Mouse (Mus musculus) forebrain, embryonic 16.5 days (tissue): ENCODE measurements around the gene Cyp4a10. TPM values are rescaled to one million over a fixed set of nuclear protein-coding genes. Genes with fewer than 3 reads are reported as not detected.
"Not testable (repeated sequence)": the region's sequence is repeated elsewhere in the genome, so short reads cannot be mapped to it uniquely, and the experiment has no call there.

ENCODE experiments used
- ATAC-seq: fragments of 200-750 bp; cut with Nextera tagmentation; 2 replicates; pipeline ENCODE4 v1.8.0; 2017; ENCODE audit warnings: mild to moderate bottlenecking, moderate library complexity
- H3K27ac ChIP-seq: fragments of 300-500 bp; sonication (generic); 2 replicates; pipeline ENCODE4 v1.5.1; 2014; ENCODE audit warnings: low read length, control low read depth
- H3K27me3 ChIP-seq: fragments of 300-500 bp; sonication (generic); replicated peaks from 2 replicates; pipeline ENCODE4 v1.6.1; 2014; ENCODE audit warnings: low read length; ENCODE audit not compliant: control insufficient read depth, insufficient read depth
- H3K36me3 ChIP-seq: fragments of 300-500 bp; sonication (generic); 2 replicates; pipeline ENCODE4 v1.6.1; 2014; ENCODE audit not compliant: control insufficient read depth, insufficient read depth
- H3K4me1 ChIP-seq: fragments of 300-500 bp; sonication (generic); replicated peaks from 2 replicates; pipeline ENCODE4 v1.6.1; 2014; ENCODE audit warnings: low read length; ENCODE audit not compliant: control insufficient read depth, insufficient read depth
- H3K4me2 ChIP-seq: fragments of 300-500 bp; sonication (generic); 2 replicates; pipeline ENCODE4 v1.6.1; 2014; ENCODE audit warnings: mild to moderate bottlenecking, low read length, control low read depth
- H3K4me3 ChIP-seq: fragments of 300-500 bp; sonication (generic); replicated peaks from 2 replicates; pipeline ENCODE4 v1.5.1; 2014; ENCODE audit warnings: mild to moderate bottlenecking, low read length, control low read depth
- H3K9ac ChIP-seq: fragments of 300-500 bp; sonication (generic); replicated peaks from 2 replicates; pipeline ENCODE4 v1.6.1; 2014; ENCODE audit warnings: low read depth, low read length, control low read depth
- H3K9me3 ChIP-seq: fragments of 300-500 bp; sonication (generic); 2 replicates; pipeline ENCODE4 v1.6.1; 2016; ENCODE audit warnings: low read length; ENCODE audit not compliant: control insufficient read depth
- WGBS: fragments of 180-500 bp; shearing (Covaris S2); extraction: QIAGEN DNeasy Blood & Tissue Kit; methylation state at CpG from one replicate; pipeline ENCODE4 v1.1.7; 2014; 5-methylcytosine and 5-hydroxymethylcytosine counted together
- polyA plus RNA-seq: library from polyadenylated mRNA; unstranded; fragments of >200 nt; fragmentation: Nextera tagmentation; extraction: Ambion mirVana; gene quantifications from 2 replicates; pipeline ENCODE4 v1.2.1, GENCODE M21; 2015

Cyp4a10 gene
- polyA plus RNA-seq, 1 experiment from 2014 or later = not detected

DNA sequence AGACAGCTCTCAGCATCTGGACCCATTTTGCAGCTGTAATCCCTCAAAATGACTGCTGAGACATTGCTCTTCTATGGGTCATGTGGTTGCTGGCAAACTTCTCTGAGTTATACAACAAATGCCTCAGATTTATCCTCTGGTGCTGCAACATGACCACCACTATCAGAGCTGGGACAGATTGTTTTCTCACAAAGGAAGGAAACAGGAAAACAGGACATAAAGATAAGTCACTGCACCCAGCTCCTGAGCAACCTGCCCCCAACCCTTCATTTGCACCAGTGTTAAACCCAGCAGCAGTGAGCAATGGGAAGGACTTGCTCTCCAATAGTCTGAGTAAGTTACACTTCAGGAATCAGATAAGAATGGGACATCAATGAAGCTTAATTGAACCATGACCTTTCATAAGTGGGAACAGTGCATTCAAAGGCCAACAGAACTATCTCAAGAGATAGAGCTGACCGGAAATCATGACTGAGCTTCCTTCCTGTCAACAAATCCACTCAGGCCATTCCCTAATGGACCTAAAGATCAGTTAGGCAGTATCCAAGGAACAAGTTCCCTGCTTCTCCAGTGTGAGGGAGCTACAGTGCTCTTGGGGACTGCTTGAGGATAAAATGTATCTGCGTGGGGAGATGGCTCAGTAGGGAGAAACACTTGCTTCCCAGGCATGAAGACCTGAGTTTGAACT, 28.2 kb downstream of the Cyp4a10 start:
- no peak overlapping the region for H3K27ac ChIP-seq
- no peak overlapping the region for H3K4me2 ChIP-seq
- 90% methylated on average over 2 of the region's 2 CpGs for WGBS
- no peaks in the 10 kb centered on the region for H3K9me3 ChIP-seq
- ATAC-seq = no peak
- H3K4me3 ChIP-seq = no peak overlapping the region
- H3K4me1 ChIP-seq = no peaks in the 10 kb centered on the region
- no peaks in the 10 kb centered on the region for H3K27me3 ChIP-seq
- H3K9ac ChIP-seq = no peak overlapping the region
- H3K36me3 ChIP-seq = no peaks in the 10 kb centered on the region

DNA sequence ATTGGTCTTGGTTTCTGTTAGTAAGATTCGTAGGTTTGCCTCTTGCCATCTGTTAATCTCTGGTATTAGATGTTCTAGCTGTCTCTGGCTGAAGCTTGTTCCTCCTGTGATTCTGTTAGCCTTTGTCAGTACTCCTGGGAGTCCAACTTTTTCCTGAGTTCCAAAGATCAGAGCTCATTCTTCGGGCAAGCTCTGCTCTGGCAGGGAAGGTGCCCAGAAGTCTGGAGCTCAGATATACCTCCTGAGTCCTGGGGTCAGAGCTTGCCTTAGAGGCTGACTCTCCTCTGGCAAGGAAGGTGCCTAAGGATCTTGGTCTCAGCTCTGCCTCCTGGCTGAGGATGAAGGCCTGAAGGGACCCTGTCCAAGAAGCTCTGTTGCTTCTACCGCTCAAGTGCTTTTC, 34.7 kb downstream of the Cyp4a10 start:
- H3K9me3 ChIP-seq = no peaks in the 10 kb centered on the region
- no peak overlapping the region for H3K9ac ChIP-seq
- H3K36me3 ChIP-seq = no peaks in the 10 kb centered on the region
- H3K27ac ChIP-seq = no peak overlapping the region
- 88% methylated on average over 3 of the region's 3 CpGs for WGBS
- H3K4me1 ChIP-seq = no peaks in the 10 kb centered on the region
- H3K4me2 ChIP-seq = no peak overlapping the region
- H3K27me3 ChIP-seq = no peaks in the 10 kb centered on the region
- ATAC-seq = no peak
- H3K4me3 ChIP-seq = no peak overlapping the region

DNA sequence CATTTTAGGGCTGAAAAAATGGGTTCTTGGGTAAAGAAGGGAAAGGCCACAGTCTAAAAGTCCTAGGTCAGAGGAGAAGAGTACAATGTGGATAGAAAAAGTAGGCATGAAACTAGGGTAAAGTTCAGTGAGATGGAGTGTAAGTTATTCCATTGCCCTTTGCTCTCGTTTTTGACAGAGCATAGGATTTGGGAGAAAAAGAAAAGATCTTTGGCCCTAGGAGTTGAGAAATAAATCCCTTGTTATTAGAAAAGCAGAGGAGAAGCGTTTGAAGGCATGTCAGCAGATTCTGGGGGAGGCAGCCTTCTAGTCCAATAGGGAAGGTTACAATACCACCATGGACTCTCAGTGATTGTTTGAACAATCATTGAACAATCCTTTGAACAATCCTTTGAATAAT, 37.4 kb downstream of the Cyp4a10 start:
- whole genome bisulfite sequencing = 67% methylated on average over 2 of the region's 2 CpGs
- H3K9ac ChIP-seq = no peak overlapping the region
- no peak overlapping the region for H3K4me3 ChIP-seq
- H3K36me3 ChIP-seq = no peaks in the 10 kb centered on the region
- no peak overlapping the region for H3K4me2 ChIP-seq
- no peaks in the 10 kb centered on the region for H3K27me3 ChIP-seq
- ATAC-seq = no peak
- H3K4me1 ChIP-seq = no peaks in the 10 kb centered on the region
- no peaks in the 10 kb centered on the region for H3K9me3 ChIP-seq
- H3K27ac ChIP-seq = no peak overlapping the region

DNA sequence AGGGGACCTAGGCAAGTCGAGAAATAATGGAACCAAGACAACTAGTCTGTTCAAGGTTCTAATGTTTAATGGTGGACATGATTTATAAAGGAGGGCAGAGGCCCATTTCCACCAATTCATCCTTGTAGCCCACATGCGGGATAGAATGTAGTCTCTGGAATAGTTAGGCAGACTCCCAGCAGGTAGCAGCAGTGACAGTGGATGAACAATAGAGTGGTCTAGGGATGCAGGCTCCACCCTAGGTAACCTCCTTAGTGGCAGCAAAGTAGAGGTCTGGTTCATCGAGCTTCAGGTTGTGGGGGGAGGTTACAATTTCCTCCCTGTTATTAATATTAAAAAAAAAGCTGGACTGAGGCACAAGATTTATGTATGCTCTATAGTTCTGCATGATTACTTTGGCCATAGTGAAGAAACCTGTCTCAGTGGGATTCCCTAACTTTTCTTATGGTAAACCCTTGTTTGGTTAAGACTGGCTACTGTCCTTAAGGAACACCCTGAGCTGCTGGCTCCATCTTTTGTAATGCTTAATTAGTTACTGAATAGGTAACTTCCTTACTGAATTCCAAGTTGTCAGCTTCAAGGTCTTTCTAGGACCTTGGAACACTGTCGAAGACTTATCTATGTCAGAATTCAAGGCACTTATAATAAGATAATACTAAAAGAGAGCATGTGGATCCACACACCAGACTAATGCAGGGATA, 39.9 kb downstream of the Cyp4a10 start:
- no peak overlapping the region for H3K9ac ChIP-seq
- no peak overlapping the region for H3K4me3 ChIP-seq
- no peak for ATAC-seq
- no peaks in the 10 kb centered on the region for H3K27me3 ChIP-seq
- H3K36me3 ChIP-seq = no peaks in the 10 kb centered on the region
- H3K9me3 ChIP-seq = no peaks in the 10 kb centered on the region
- H3K4me1 ChIP-seq = no peaks in the 10 kb centered on the region
- no peak overlapping the region for H3K27ac ChIP-seq
- 53% methylated on average over 4 of the region's 4 CpGs for WGBS
- no peak overlapping the region for H3K4me2 ChIP-seq

DNA sequence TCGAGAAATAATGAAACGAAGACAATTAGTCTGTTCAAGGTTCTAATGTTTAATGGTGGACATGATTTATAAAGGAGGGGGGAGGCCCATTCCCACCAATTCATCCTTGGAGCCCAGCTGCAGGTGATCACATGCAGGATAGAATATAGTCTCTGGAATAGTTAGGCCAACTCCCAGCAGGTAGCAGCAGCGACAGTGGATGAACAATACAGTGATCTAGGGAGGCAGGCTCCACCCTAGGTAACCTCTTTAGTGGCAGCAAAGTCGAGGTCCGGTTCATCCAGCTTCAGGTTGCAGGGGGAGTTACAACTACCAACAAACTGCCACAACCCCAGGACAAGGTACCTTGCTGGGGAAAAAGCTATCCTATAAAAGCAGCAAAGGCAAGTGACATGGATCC, 43.2 kb downstream of the Cyp4a10 start:
- H3K9ac ChIP-seq = not testable (repeated sequence)

DNA sequence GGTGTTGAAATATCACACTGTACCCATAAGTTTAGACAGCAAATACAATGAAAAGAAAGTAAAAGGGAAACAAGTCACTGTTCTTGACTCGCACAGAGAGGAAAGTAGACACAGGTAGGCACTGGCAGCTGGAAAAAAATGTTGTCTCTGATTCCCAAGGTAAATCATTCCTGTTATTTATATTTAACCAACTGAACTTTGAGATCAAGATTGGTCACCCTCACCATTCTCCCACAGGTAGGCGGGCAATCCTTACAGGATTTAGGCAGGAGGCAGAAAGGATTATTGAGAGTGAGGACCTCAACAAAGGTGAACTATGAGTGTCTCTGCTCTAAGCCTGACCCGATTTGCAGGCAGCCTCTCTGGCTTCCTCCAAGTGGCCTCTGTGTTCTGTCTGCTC, 45.3 kb downstream of the Cyp4a10 start, which contains the start of gene Cyp4a31:
Gene Cyp4a31 (plus strand): TSS at position 249 of the 400 bp plus-strand sequence.
- H3K4me3 ChIP-seq = no peak within 1 kb of the TSS
- H3K27me3 ChIP-seq = no peaks in the 10 kb centered on the region
- H3K4me2 ChIP-seq = no peak within 1 kb of the TSS
- no peaks in the 10 kb centered on the region for H3K9me3 ChIP-seq
- no peak within 1 kb of the TSS for H3K9ac ChIP-seq
- H3K36me3 ChIP-seq = no peaks in the 10 kb centered on the region
- H3K4me1 ChIP-seq = no peaks in the 10 kb centered on the region
- ATAC-seq = no peak
- 85% methylated on average over 3 of the region's 3 CpGs for WGBS
- H3K27ac ChIP-seq = no peak within 1 kb of the TSS

More for the DNA sequence above, 43.2 kb downstream of the Cyp4a10 start:
- not testable (repeated sequence) for H3K27ac ChIP-seq, H3K4me2 ChIP-seq, ATAC-seq, H3K4me1 ChIP-seq, H3K36me3 ChIP-seq, H3K4me3 ChIP-seq, H3K9me3 ChIP-seq, H3K27me3 ChIP-seq
- 49% methylated on average over 5 of the region's 5 CpGs for WGBS

DNA sequence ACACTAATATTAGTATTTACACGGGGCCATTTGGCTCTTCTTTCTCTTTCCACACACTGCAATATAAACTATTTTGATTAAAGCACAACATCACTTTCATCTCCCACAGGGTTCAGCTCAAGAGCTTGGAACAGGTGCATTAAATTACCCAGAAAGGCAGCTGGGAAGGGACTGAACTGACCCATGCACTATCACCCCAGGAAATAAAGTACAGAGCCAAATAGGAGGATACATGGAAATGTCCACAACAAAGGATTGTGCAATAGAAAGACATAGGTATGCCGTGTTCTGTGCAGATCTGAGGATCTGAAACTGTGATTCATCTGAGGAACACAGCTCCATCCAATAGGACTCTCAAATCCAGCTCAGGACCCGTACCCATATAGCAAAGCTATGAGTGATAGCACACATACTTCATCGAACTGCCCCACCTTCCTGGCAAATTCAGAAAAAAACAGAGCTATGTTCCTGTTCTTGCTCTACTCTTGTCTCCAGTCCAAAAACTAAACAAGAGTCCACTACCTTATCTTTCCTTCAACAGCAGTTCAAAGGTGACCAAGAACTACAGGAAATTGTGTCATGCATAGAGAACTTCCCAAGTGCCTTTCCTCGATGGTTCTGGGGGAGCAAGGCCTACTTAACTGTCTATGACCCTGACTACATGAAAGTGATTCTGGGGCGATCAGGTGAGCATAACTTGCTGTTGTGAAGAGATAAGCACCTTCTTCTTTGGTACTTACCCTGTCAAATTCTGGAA, 46.6 kb downstream of the Cyp4a10 start:
- H3K36me3 ChIP-seq, H3K4me1 ChIP-seq, H3K27ac ChIP-seq, H3K27me3 ChIP-seq, H3K9ac ChIP-seq, H3K9me3 ChIP-seq, H3K4me2 ChIP-seq, H3K4me3 ChIP-seq, ATAC-seq: not testable (repeated sequence)
- 84% methylated on average over 6 of the region's 6 CpGs for WGBS

DNA sequence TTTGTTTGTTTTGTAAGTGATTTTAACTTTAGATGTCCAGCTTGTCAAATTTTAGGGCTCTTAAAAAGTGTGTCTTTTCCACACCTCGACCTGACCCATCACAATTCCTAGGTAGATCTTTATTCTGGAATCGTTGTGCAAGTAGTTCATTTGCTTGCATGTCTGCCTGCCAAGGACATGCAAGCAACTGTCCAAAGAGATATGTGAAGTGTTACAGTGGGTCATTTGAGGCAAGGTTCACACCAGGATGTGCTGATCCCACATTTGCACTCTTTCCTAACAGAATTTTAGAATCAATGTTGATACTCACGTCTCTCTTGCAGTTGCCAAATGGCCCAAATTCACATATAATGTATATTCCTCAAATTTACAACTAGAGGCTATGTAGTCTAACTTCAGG, 57.2 kb downstream of the Cyp4a10 start:
- Histone ChIP-seq H3K27ac (no peak overlapping the region), H3K4me1 (no peaks in the 10 kb centered on the region), H3K9me3 (no peaks in the 10 kb centered on the region), H3K4me2 (no peak overlapping the region), H3K27me3 (no peaks in the 10 kb centered on the region), H3K36me3 (no peaks in the 10 kb centered on the region), H3K4me3 (no peak overlapping the region), H3K9ac (no peak overlapping the region)
- no peak for ATAC-seq
- 80% methylated on average over 3 of the region's 3 CpGs for WGBS

DNA sequence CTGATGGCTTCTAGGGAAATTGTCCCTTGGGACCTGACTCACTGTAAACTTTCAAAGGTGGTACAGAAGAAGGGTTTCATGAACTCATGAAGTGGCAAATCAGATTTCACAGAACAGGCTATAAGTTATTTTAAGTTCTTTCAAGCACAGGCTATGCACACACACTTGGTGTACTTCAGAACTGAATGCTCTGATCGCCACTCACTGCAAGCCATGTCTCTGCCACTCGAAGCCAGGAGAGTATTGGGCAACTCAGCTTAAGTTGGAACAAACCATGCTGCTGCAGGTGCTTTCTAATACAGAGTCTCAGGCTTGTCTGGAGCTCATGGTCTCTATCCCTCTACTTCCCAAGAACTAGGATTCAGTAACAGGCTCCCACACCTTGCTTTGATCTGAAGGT, 57.7 kb downstream of the Cyp4a10 start:
- Histone ChIP-seq H3K27ac (no peak overlapping the region), H3K9me3 (no peaks in the 10 kb centered on the region), H3K4me3 (no peak overlapping the region), H3K4me2 (no peak overlapping the region), H3K36me3 (no peaks in the 10 kb centered on the region), H3K4me1 (no peaks in the 10 kb centered on the region), H3K27me3 (no peaks in the 10 kb centered on the region), H3K9ac (no peak overlapping the region)
- no peak for ATAC-seq
- 74% methylated on average over 2 of the region's 2 CpGs for WGBS
